Mouse (Mus musculus): Measurements from ENCODE around the gene Fahd1. TPM values are rescaled to one million over a fixed set of nuclear protein-coding genes. Genes with fewer than 3 reads are reported as not detected.

The Fahd1 gene
- polyA plus RNA-seq, 2 experiments: 14.8 to 16.5 TPM

DNA sequence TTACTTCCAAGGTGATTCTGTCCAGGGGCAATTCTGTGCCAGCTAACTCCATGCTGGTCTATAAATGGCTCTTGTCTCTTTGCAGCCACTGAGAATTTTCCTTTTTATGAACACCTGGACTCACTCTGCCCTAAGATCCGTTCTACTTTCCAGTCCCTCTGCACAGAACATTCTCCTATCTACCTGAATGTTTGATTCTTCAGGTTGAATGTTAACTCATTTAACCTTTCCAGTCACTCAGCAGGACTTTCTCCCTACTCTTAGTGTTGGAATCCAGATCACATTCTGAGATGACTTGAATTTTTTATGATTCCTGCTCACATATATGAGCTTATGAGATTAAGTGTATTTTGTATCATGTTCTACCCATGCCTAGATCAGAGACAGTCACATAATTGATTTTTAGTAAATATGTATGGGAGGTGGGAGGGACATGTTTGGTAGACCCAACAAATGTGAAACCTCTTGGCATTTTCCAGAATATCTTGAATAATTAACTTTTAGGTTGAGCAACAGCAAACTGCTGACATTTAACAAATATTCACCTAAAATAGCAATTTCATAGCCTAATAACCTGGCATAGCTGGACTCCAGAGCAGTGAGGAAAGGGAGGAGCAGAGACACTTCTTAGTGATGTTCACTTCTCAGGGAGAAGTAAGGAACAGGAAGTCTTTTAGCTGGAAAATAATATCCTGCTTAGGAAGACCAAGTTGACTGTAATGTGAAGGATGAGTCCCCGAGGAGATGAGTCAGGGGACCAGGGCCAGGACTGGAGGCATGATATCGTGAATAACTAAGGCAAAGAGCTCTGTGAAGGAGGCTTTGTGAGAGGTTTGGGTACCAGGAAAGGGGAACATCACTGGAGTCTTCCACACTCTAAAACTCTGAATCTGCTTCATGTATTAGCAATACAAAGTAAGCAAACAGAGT, 28.5 kb downstream of the Fahd1 start:
- no peaks in the 10 kb centered on the region for H3K9me3 ChIP-seq (ENCODE audit: control insufficient read depth, low read length)
- no peaks in the 10 kb centered on the region for H3K27me3 ChIP-seq (ENCODE audit: control insufficient read depth, insufficient read depth, low read length)
- no peaks in the 10 kb centered on the region for H3K4me1 ChIP-seq (ENCODE audit: control insufficient read depth, insufficient read depth, low read length)
- H3K36me3 ChIP-seq (ENCODE audit: control insufficient read depth, insufficient read depth, low read length): no peaks in the 10 kb centered on the region
- no peak for DNase-seq (ENCODE audit: low spot score)
- 53% methylated on average over 3 of the region's 3 CpGs for WGBS
- H3K27ac ChIP-seq (replicated peaks; ENCODE audit: low read depth, low read length): no peak overlapping the region
- H3K9ac ChIP-seq (ENCODE audit: low read depth, low read length, severe bottlenecking): no peak overlapping the region
- H3K4me3 ChIP-seq (replicated peaks; ENCODE audit: low read length): no peak overlapping the region
- no peak for TF ChIP-seq POLR2A (IDR thresholded peaks at IDR 0.05; ENCODE audit: borderline replicate concordance, extremely low read depth, insufficient read depth, insufficient read length)
- H3K4me2 ChIP-seq (replicated peaks; ENCODE audit: low read depth, low read length, severe bottlenecking): no peak overlapping the region
- ATAC-seq (ENCODE audit: low FRiP score, low read depth): no peak

GRCm38 (mm10) chr17:24819469-24819868, 30.7 kb downstream of the Fahd1 start:
- TF ChIP-seq POLR2A (IDR thresholded peaks at IDR 0.05; ENCODE audit: borderline replicate concordance, extremely low read depth, insufficient read depth, insufficient read length): no peak
- Histone ChIP-seq H3K4me2 (replicated peaks; ENCODE audit: low read depth, low read length, severe bottlenecking) (no peak overlapping the region), H3K9me3 (ENCODE audit: control insufficient read depth, low read length) (no peaks in the 10 kb centered on the region), H3K9ac (ENCODE audit: low read depth, low read length, severe bottlenecking) (no peak overlapping the region), H3K27ac (replicated peaks; ENCODE audit: low read depth, low read length) (no peak overlapping the region), H3K27me3 (ENCODE audit: control insufficient read depth, insufficient read depth, low read length) (no peaks in the 10 kb centered on the region), H3K36me3 (ENCODE audit: control insufficient read depth, insufficient read depth, low read length) (no peaks in the 10 kb centered on the region), H3K4me1 (ENCODE audit: control insufficient read depth, insufficient read depth, low read length) (no peaks in the 10 kb centered on the region), H3K4me3 (replicated peaks; ENCODE audit: low read length) (no peak overlapping the region)
- 60% methylated on average over 2 of the region's 2 CpGs for WGBS
- DNase-seq (ENCODE audit: low spot score) (no peak), ATAC-seq (ENCODE audit: low FRiP score, low read depth) (no peak)

- Histone ChIP-seq H3K27me3 (ENCODE audit: control insufficient read depth, insufficient read depth, low read length) (no peaks in the 10 kb centered on the region), H3K36me3 (ENCODE audit: control insufficient read depth, insufficient read depth, low read length) (no peaks in the 10 kb centered on the region), H3K9ac (ENCODE audit: low read depth, low read length, severe bottlenecking) (no peak overlapping the region), H3K4me1 (ENCODE audit: control insufficient read depth, insufficient read depth, low read length) (no peaks in the 10 kb centered on the region), H3K4me2 (replicated peaks; ENCODE audit: low read depth, low read length, severe bottlenecking) (no peak overlapping the region), H3K9me3 (ENCODE audit: control insufficient read depth, low read length) (no peaks in the 10 kb centered on the region), H3K27ac (replicated peaks; ENCODE audit: low read depth, low read length) (no peak overlapping the region), H3K4me3 (replicated peaks; ENCODE audit: low read length) (no peak overlapping the region)
- WGBS: 61% methylated on average over 6 of the region's 6 CpGs
- ATAC-seq (ENCODE audit: low FRiP score, low read depth) (no peak), DNase-seq (ENCODE audit: low spot score) (no peak)
- TF ChIP-seq POLR2A (IDR thresholded peaks at IDR 0.05; ENCODE audit: borderline replicate concordance, extremely low read depth, insufficient read depth, insufficient read length): no peak
These were observed 32.0 kb downstream of the Fahd1 start for GRCm38 (mm10) chr17:24818172-24818571.

- DNase-seq (ENCODE audit: low spot score): peak; percentile 61
- no peak overlapping the region for H3K27ac ChIP-seq (replicated peaks; ENCODE audit: low read depth, low read length)
- no peak for TF ChIP-seq POLR2A (IDR thresholded peaks at IDR 0.05; ENCODE audit: borderline replicate concordance, extremely low read depth, insufficient read depth, insufficient read length)
- no peak for ATAC-seq (ENCODE audit: low FRiP score, low read depth)
- H3K4me2 ChIP-seq (replicated peaks; ENCODE audit: low read depth, low read length, severe bottlenecking): no peak overlapping the region
- no peak overlapping the region for H3K9ac ChIP-seq (ENCODE audit: low read depth, low read length, severe bottlenecking)
- no peak overlapping the region for H3K4me3 ChIP-seq (replicated peaks; ENCODE audit: low read length)
- H3K27me3 ChIP-seq (ENCODE audit: control insufficient read depth, insufficient read depth, low read length): no peaks in the 10 kb centered on the region
- H3K4me1 ChIP-seq (ENCODE audit: control insufficient read depth, insufficient read depth, low read length): no peaks in the 10 kb centered on the region
- no peaks in the 10 kb centered on the region for H3K9me3 ChIP-seq (ENCODE audit: control insufficient read depth, low read length)
- 23% methylated on average over 1 of the region's 1 CpGs for WGBS
- H3K36me3 ChIP-seq (ENCODE audit: control insufficient read depth, insufficient read depth, low read length): no peaks in the 10 kb centered on the region
These were observed 32.7 kb downstream of the Fahd1 start for GRCm38 (mm10) chr17:24817503-24817902.

- no peak overlapping the region for H3K4me2 ChIP-seq (replicated peaks; ENCODE audit: low read depth, low read length, severe bottlenecking)
These were observed 34.9 kb downstream of the Fahd1 start for GRCm38 (mm10) chr17:24815256-24815655.

More at GRCm38 (mm10) chr17:24815256-24815655, 34.9 kb downstream of the Fahd1 start:
- H3K9ac ChIP-seq (ENCODE audit: low read depth, low read length, severe bottlenecking): no peak overlapping the region
- no peaks in the 10 kb centered on the region for H3K36me3 ChIP-seq (ENCODE audit: control insufficient read depth, insufficient read depth, low read length)
- H3K4me3 ChIP-seq (replicated peaks; ENCODE audit: low read length): no peak overlapping the region
- no peak for TF ChIP-seq POLR2A (IDR thresholded peaks at IDR 0.05; ENCODE audit: borderline replicate concordance, extremely low read depth, insufficient read depth, insufficient read length)
- H3K9me3 ChIP-seq (ENCODE audit: control insufficient read depth, low read length): no peaks in the 10 kb centered on the region
- no peaks in the 10 kb centered on the region for H3K4me1 ChIP-seq (ENCODE audit: control insufficient read depth, insufficient read depth, low read length)
- H3K27ac ChIP-seq (replicated peaks; ENCODE audit: low read depth, low read length): no peak overlapping the region
- H3K27me3 ChIP-seq (ENCODE audit: control insufficient read depth, insufficient read depth, low read length): no peaks in the 10 kb centered on the region
- DNase-seq (ENCODE audit: low spot score) (no peak), ATAC-seq (ENCODE audit: low FRiP score, low read depth) (no peak)
- WGBS: 78% methylated on average over 5 of the region's 5 CpGs
